Mouse (Mus musculus) liver, adult 2 months (tissue): ENCODE measurements around the gene Shroom3. TPM values are rescaled to one million over a fixed set of nuclear protein-coding genes. Genes with fewer than 3 reads are reported as not detected.

Source experiments
- DNase-seq: peaks from one replicate; pipeline ENCODE4 v3.0.0-alpha.2; 2011; ENCODE audit warnings: low read depth, low spot score; ENCODE audit errors: extremely low read depth
- H3K27ac ChIP-seq: fragments of 200-500 bp; replicated peaks from 2 replicates; pipeline ENCODE4 v1.5.1; 2012; ENCODE audit warnings: low read depth, mild to moderate bottlenecking, control low read depth, inconsistent platforms, low read length; ENCODE audit not compliant: insufficient read depth
- H3K27me3 ChIP-seq: fragments of 200-500 bp; 2 replicates; pipeline ENCODE4 v1.6.1; 2012; ENCODE audit warnings: mild to moderate bottlenecking, moderate library complexity, low read length, inconsistent platforms; ENCODE audit not compliant: control insufficient read depth, insufficient read depth
- H3K36me3 ChIP-seq: fragments of 200-500 bp; 2 replicates; pipeline ENCODE4 v1.6.1; 2012; ENCODE audit warnings: low read length, inconsistent platforms; ENCODE audit not compliant: control insufficient read depth, insufficient read depth
- H3K4me1 ChIP-seq: fragments of 200-500 bp; 2 replicates; pipeline ENCODE4 v1.6.1; 2011; ENCODE audit warnings: low read length; ENCODE audit not compliant: control insufficient read depth, insufficient read depth
- H3K4me3 ChIP-seq: fragments of 200-500 bp; 2 replicates; pipeline ENCODE4 v1.5.1; 2011; ENCODE audit warnings: low read depth, mild to moderate bottlenecking, control low read depth, low read length, moderate library complexity; ENCODE audit not compliant: insufficient read depth
- H3K79me2 ChIP-seq: fragments of 200-500 bp; 2 replicates; pipeline ENCODE4 v1.6.1; 2012; ENCODE audit warnings: inconsistent platforms, mild to moderate bottlenecking, low read length, moderate library complexity; ENCODE audit not compliant: control insufficient read depth, insufficient read depth
- H3K9ac ChIP-seq: fragments of 200-500 bp; 2 replicates; pipeline ENCODE4 v1.6.1; 2012; ENCODE audit warnings: low read depth, mild to moderate bottlenecking, control low read depth, inconsistent platforms, low read length
- CTCF ChIP-seq: fragments of 200-500 bp; IDR thresholded peaks from 2 replicates; pipeline ENCODE4 v1.5.1; 2011; ENCODE audit warnings: low read depth, low read length, control low read depth
- POLR2A ChIP-seq: fragments of 200-500 bp; IDR thresholded peaks from 2 replicates; pipeline ENCODE4 v1.6.1; 2011; ENCODE audit warnings: low read length, control low read depth; ENCODE audit not compliant: insufficient read depth; ENCODE audit errors: extremely low read depth
- WGBS: fragments of 180-500 bp; shearing (Covaris S2); methylation state at CpG from one replicate; pipeline ENCODE4 v1.1.7; 2018; 5-methylcytosine and 5-hydroxymethylcytosine counted together
- polyA plus RNA-seq: library from polyadenylated mRNA; depleted of rRNA; stranded (reverse); fragments of >200 nt; gene quantifications from 2 replicates; pipeline ENCODE4 v1.2.3, GENCODE M21; 2012
- total RNA-seq: library from RNA; depleted of rRNA; stranded (reverse); fragments of >200 nt; gene quantifications from 2 replicates; pipeline ENCODE4 v1.2.3, GENCODE M21; 2014

The Shroom3 gene
- total and polyA plus RNA-seq, 2 experiments = 4.0 to 4.1 TPM

DNA sequence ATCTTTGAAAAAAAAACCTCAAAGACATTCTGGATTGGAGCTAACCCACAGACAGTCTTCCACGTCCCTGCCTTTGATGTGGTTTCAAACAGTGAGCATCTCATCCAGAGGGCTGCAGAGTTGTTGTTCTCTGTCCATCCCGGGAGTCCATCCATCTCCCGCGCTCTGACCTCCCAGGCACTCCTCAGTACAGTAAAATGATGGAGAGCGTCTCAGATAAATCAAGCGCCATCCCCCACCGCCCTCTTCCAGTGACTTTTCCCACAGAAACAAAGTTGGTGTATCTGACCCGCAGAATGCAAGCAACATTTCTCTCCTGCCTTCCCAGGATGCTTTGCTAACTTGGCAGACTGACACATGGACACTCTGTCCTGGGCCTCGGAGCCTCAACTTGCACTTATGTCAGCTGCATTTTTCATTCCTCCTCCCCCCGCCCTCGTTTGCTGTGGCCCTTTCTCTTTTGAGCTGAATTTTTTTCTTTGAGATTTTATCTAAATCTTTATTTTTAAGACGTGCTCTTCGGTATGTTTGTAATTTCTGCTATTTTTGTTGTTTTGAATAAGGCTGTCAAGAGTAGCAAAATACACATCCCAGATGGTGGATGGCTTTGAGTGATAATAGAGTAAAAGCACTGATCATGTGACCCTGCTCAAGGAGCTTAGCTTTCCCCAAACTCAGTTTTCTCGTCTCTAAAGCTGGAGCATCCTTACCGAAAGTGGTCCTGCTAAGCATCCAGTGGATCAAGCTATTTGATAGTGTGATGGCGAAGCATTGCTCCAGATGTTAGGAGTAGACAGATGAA lies 9.2 kb downstream of the Shroom3 start:
- no peak overlapping the region for H3K27ac ChIP-seq
- no peak overlapping the region for H3K9ac ChIP-seq
- H3K79me2 ChIP-seq = peaks cover 28% of the 10 kb centered on the region; the same call in 1 of the 2 replicates
- 85% methylated on average over 16 of the region's 16 CpGs for WGBS
- no peak for DNase-seq
- no peaks in the 10 kb centered on the region for H3K27me3 ChIP-seq
- peaks cover 5% of the 10 kb centered on the region; the same call in 1 of the 2 replicates for H3K4me1 ChIP-seq
- no peaks in the 10 kb centered on the region for H3K36me3 ChIP-seq
- no peak overlapping the region for H3K4me3 ChIP-seq
- TF ChIP-seq POLR2A (no peak), CTCF (no peak)

- TF ChIP-seq CTCF (peak; percentile 4; the same call in 1 of the 2 replicates), POLR2A (no peak)
- DNase-seq = no peak
- 92% methylated on average over 3 of the region's 3 CpGs for WGBS
These were observed 10.5 kb downstream of the Shroom3 start for GRCm38 (mm10) chr5:92693744-92694143.

GRCm38 (mm10) chr5:92694316-92694995 lies 11.2 kb downstream of the Shroom3 start:
- no peak overlapping the region for H3K27ac ChIP-seq
- peaks cover 28% of the 10 kb centered on the region; the same call in 1 of the 2 replicates for H3K79me2 ChIP-seq
- H3K27me3 ChIP-seq = no peaks in the 10 kb centered on the region
- 69% methylated on average over 10 of the region's 10 CpGs for WGBS
- DNase-seq = peak; percentile 55
- H3K9ac ChIP-seq = no peak overlapping the region
- H3K4me3 ChIP-seq = no peak overlapping the region
- H3K4me1 ChIP-seq = peaks cover 5% of the 10 kb centered on the region; the same call in 1 of the 2 replicates
- TF ChIP-seq CTCF (no peak), POLR2A (no peak)
- no peaks in the 10 kb centered on the region for H3K36me3 ChIP-seq

More at GRCm38 (mm10) chr5:92693744-92694143, 10.5 kb downstream of the Shroom3 start:
- no peaks in the 10 kb centered on the region for H3K36me3 ChIP-seq
- H3K4me3 ChIP-seq = no peak overlapping the region
- H3K79me2 ChIP-seq = peaks cover 30% of the 10 kb centered on the region; the same call in 1 of the 2 replicates
- peaks cover 5% of the 10 kb centered on the region; the same call in 1 of the 2 replicates for H3K4me1 ChIP-seq
- H3K27me3 ChIP-seq = no peaks in the 10 kb centered on the region
- no peak overlapping the region for H3K9ac ChIP-seq
- H3K27ac ChIP-seq = no peak overlapping the region

DNA sequence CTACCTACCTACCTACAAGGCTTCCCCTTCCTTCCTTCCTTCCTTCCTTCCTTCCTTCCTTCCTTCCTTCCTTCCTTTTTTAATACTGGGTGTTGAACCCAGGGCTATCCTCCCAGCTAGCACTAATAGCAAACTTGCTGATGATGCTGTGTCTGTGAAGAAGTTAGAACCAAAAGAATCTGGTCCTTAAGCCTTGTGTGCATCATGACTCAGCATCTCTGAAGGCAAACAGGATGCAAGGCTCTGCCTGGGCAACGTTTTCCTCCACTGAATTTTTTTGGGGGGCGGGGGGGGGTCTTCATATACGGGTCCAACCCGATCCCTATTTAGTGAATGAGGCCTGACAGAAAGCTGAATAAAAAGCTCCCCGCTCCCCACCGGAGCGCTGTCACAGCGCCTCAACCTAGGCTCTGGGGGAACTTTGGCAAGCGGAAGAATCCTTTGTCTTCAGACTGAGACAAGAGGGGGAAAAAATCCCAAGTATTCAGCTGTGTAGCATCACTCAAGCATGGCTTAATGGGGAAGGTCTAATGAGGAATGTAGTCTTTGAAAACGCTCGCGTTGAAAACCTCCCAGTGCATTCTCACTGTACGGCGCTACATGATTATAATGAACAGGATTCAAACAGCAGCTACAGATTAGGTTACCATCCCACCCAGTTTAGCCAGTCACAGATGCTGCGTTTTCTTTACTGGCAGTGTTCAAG lies 15.0 kb downstream of the Shroom3 start:
- Histone ChIP-seq H3K27ac (no peak overlapping the region), H3K79me2 (peaks cover 38% of the 10 kb centered on the region; the same call in 1 of the 2 replicates), H3K9ac (no peak overlapping the region), H3K4me1 (peaks cover 5% of the 10 kb centered on the region; the same call in 1 of the 2 replicates), H3K36me3 (no peaks in the 10 kb centered on the region), H3K4me3 (no peak overlapping the region), H3K27me3 (no peaks in the 10 kb centered on the region)
- no peak for DNase-seq
- 45% methylated on average over 15 of the region's 15 CpGs for WGBS
- no peak for TF ChIP-seq CTCF
- no peak for TF ChIP-seq POLR2A

GRCm38 (mm10) chr5:92698837-92699529 lies 15.7 kb downstream of the Shroom3 start:
- Histone ChIP-seq H3K36me3 (no peaks in the 10 kb centered on the region), H3K27me3 (no peaks in the 10 kb centered on the region), H3K79me2 (peaks cover 39% of the 10 kb centered on the region; the same call in 1 of the 2 replicates), H3K9ac (no peak overlapping the region), H3K4me3 (no peak overlapping the region), H3K27ac (no peak overlapping the region), H3K4me1 (peaks cover 5% of the 10 kb centered on the region; the same call in 1 of the 2 replicates)
- WGBS = 72% methylated on average over 17 of the region's 17 CpGs
- TF ChIP-seq CTCF (no peak), POLR2A (no peak)
- DNase-seq = no peak
